Mouse (Mus musculus) mesoderm, embryonic 11.5 days (tissue): ENCODE data around the gene Olfr583.

Experiments
- DNase-seq: peaks from one replicate; pipeline ENCODE4 v3.0.0-alpha.2; 2012; ENCODE audit warnings: low read depth, low spot score

Olfr583 gene

GRCm38 (mm10) chr7:103051000-103051399, at the start of gene Olfr583:
TSS of gene Olfr583 (plus strand) at chr7:103051300.
- no peak for DNase-seq

- no peak for DNase-seq
Measured at GRCm38 (mm10) chr7:103037724-103038123, 13.4 kb upstream of the Olfr583 start, which contains the start of gene Olfr582. TSS of gene Olfr582 (plus strand) at chr7:103038024.

- no peak for DNase-seq
Measured at GRCm38 (mm10) chr7:103081585-103081984, 30.5 kb downstream of the Olfr583 start, which contains the start of gene Olfr584. TSS of gene Olfr584 (plus strand) at chr7:103081885.

- no peak for DNase-seq
Measured at GRCm38 (mm10) chr7:103097420-103097819, 46.3 kb downstream of the Olfr583 start, which contains the start of gene Olfr585. TSS of gene Olfr585 (plus strand) at chr7:103097720.
